Mouse (Mus musculus): ENCODE measurements at regions not wholly inside any gene's neighbourhood (a gene's known extent, or its start where the extent isn't known, plus 50 kb on each side); places are given as distances from the start of the nearest gene placed in this dataset.

- Histone ChIP-seq H3K4me3 (ENCODE audit: low read depth, low read length) (no peak overlapping the region), H3K36me3 (ENCODE audit: control insufficient read depth, insufficient read depth, low read length) (no peaks in the 10 kb centered on the region), H3K27me3 (ENCODE audit: control insufficient read depth, insufficient read depth, low read length) (no peaks in the 10 kb centered on the region), H3K4me2 (replicated peaks; ENCODE audit: low read depth) (no peak overlapping the region), H3K9me3 (ENCODE audit: control insufficient read depth, low read length) (no peaks in the 10 kb centered on the region), H3K27ac (replicated peaks) (peak overlapping the region; percentile 82), H3K4me1 (replicated peaks; ENCODE audit: control insufficient read depth, insufficient read depth) (no peaks in the 10 kb centered on the region), H3K9ac (ENCODE audit: low read length) (no peak overlapping the region)
- no peak for DNase-seq (ENCODE audit: low spot score)
- WGBS: 22% methylated on average over 15 of the region's 15 CpGs
- ATAC-seq (ENCODE audit: low FRiP score, low TSS enrichment): peak; percentile 70; the same call in 1 of the 2 replicates
- TF ChIP-seq CTCF (IDR thresholded peaks at IDR 0.05; ENCODE audit: low read depth) (no peak), EP300 (optimal IDR thresholded peaks at IDR 0.05) (no peak)
Measured at GRCm38 (mm10) chr5:111799700-111800311, 66.1 kb downstream of the Gm26897 start.

- ATAC-seq (ENCODE audit: low FRiP score, low TSS enrichment) (no peak), DNase-seq (ENCODE audit: low spot score) (no peak)
- 87% methylated on average over 11 of the region's 11 CpGs for WGBS
- Histone ChIP-seq H3K27me3 (ENCODE audit: control insufficient read depth, insufficient read depth, low read length) (no peaks in the 10 kb centered on the region), H3K4me2 (replicated peaks; ENCODE audit: low read depth) (no peak overlapping the region), H3K4me3 (ENCODE audit: low read depth, low read length) (no peak overlapping the region), H3K9me3 (ENCODE audit: control insufficient read depth, low read length) (no peaks in the 10 kb centered on the region), H3K4me1 (replicated peaks; ENCODE audit: control insufficient read depth, insufficient read depth) (no peaks in the 10 kb centered on the region; the same call in 1 of the 2 replicates), H3K36me3 (ENCODE audit: control insufficient read depth, insufficient read depth, low read length) (no peaks in the 10 kb centered on the region), H3K27ac (replicated peaks) (0 out of 2 replicates have a peak overlapping the region, but pooled peaks have one; percentile 36), H3K9ac (ENCODE audit: low read length) (no peak overlapping the region)
- no peak for TF ChIP-seq EP300 (optimal IDR thresholded peaks at IDR 0.05)
- peak; percentile 32 for TF ChIP-seq CTCF (IDR thresholded peaks at IDR 0.05; ENCODE audit: low read depth)
Measured at GRCm38 (mm10) chr5:111800511-111800910, 66.8 kb downstream of the Gm26897 start.

- no peaks in the 10 kb centered on the region; the same call in 1 of the 2 replicates for H3K4me1 ChIP-seq (replicated peaks; ENCODE audit: control insufficient read depth, insufficient read depth)
- H3K27me3 ChIP-seq (ENCODE audit: control insufficient read depth, insufficient read depth, low read length): no peaks in the 10 kb centered on the region
- no peak overlapping the region for H3K4me2 ChIP-seq (replicated peaks; ENCODE audit: low read depth)
- WGBS: 44% methylated on average over 2 of the region's 2 CpGs
- ATAC-seq (ENCODE audit: low FRiP score, low TSS enrichment) (no peak), DNase-seq (ENCODE audit: low spot score) (no peak)
- H3K4me3 ChIP-seq (ENCODE audit: low read depth, low read length): no peak overlapping the region
- no peak overlapping the region for H3K27ac ChIP-seq (replicated peaks)
- no peaks in the 10 kb centered on the region for H3K36me3 ChIP-seq (ENCODE audit: control insufficient read depth, insufficient read depth, low read length)
- TF ChIP-seq EP300 (optimal IDR thresholded peaks at IDR 0.05) (no peak), CTCF (IDR thresholded peaks at IDR 0.05; ENCODE audit: low read depth) (no peak)
- no peaks in the 10 kb centered on the region for H3K9me3 ChIP-seq (ENCODE audit: control insufficient read depth, low read length)
- H3K9ac ChIP-seq (ENCODE audit: low read length): no peak overlapping the region
Measured at GRCm38 (mm10) chr5:111801051-111801450, 67.3 kb downstream of the Gm26897 start.

GRCm38 (mm10) chr5:111804542-111804941 lies 70.8 kb downstream of the Gm26897 start:
- no peaks in the 10 kb centered on the region; the same call in 1 of the 2 replicates for H3K4me1 ChIP-seq (replicated peaks; ENCODE audit: control insufficient read depth, insufficient read depth)
- TF ChIP-seq CTCF (IDR thresholded peaks at IDR 0.05; ENCODE audit: low read depth): no peak
- TF ChIP-seq EP300 (optimal IDR thresholded peaks at IDR 0.05): no peak
- no peaks in the 10 kb centered on the region for H3K27me3 ChIP-seq (ENCODE audit: control insufficient read depth, insufficient read depth, low read length)
- DNase-seq (ENCODE audit: low spot score) (no peak), ATAC-seq (ENCODE audit: low FRiP score, low TSS enrichment) (no peak)
- H3K4me3 ChIP-seq (ENCODE audit: low read depth, low read length): no peak overlapping the region
- H3K4me2 ChIP-seq (replicated peaks; ENCODE audit: low read depth): no peak overlapping the region
- H3K9me3 ChIP-seq (ENCODE audit: control insufficient read depth, low read length): no peaks in the 10 kb centered on the region
- WGBS: 45% methylated on average over 6 of the region's 6 CpGs
- 0 out of 2 replicates have a peak overlapping the region, but pooled peaks have one; percentile 18 for H3K27ac ChIP-seq (replicated peaks)
- no peaks in the 10 kb centered on the region for H3K36me3 ChIP-seq (ENCODE audit: control insufficient read depth, insufficient read depth, low read length)
- H3K9ac ChIP-seq (ENCODE audit: low read length): no peak overlapping the region

- no peak; the same call in 1 of the 2 replicates for ATAC-seq (ENCODE audit: low FRiP score, low TSS enrichment)
- no peak overlapping the region for H3K4me3 ChIP-seq (ENCODE audit: low read depth, low read length)
- no peaks in the 10 kb centered on the region for H3K9me3 ChIP-seq (ENCODE audit: control insufficient read depth, low read length)
- no peaks in the 10 kb centered on the region for H3K36me3 ChIP-seq (ENCODE audit: control insufficient read depth, insufficient read depth, low read length)
- no peak for TF ChIP-seq EP300 (optimal IDR thresholded peaks at IDR 0.05)
- TF ChIP-seq CTCF (IDR thresholded peaks at IDR 0.05; ENCODE audit: low read depth): no peak
- no peaks in the 10 kb centered on the region; the same call in 1 of the 2 replicates for H3K4me1 ChIP-seq (replicated peaks; ENCODE audit: control insufficient read depth, insufficient read depth)
- DNase-seq (ENCODE audit: low spot score): no peak
- no peaks in the 10 kb centered on the region for H3K27me3 ChIP-seq (ENCODE audit: control insufficient read depth, insufficient read depth, low read length)
- WGBS: 49% methylated on average over 7 of the region's 7 CpGs
- H3K4me2 ChIP-seq (replicated peaks; ENCODE audit: low read depth): no peak overlapping the region
- no peak overlapping the region for H3K9ac ChIP-seq (ENCODE audit: low read length)
- H3K27ac ChIP-seq (replicated peaks): peak overlapping the region; percentile 56
Measured at GRCm38 (mm10) chr5:111805150-111805549, 71.4 kb downstream of the Gm26897 start.

- 15% methylated on average over 17 of the region's 17 CpGs for WGBS
- ATAC-seq (ENCODE audit: low FRiP score, low TSS enrichment): peak; percentile 64; the same call in 1 of the 2 replicates
Measured at GRCm38 (mm10) chr5:111805761-111806191, 72.1 kb downstream of the Gm26897 start.

More at GRCm38 (mm10) chr5:111805761-111806191, 72.1 kb downstream of the Gm26897 start:
- Histone ChIP-seq H3K27me3 (ENCODE audit: control insufficient read depth, insufficient read depth, low read length) (no peaks in the 10 kb centered on the region), H3K4me3 (ENCODE audit: low read depth, low read length) (no peak overlapping the region), H3K4me1 (replicated peaks; ENCODE audit: control insufficient read depth, insufficient read depth) (no peaks in the 10 kb centered on the region; the same call in 1 of the 2 replicates), H3K36me3 (ENCODE audit: control insufficient read depth, insufficient read depth, low read length) (no peaks in the 10 kb centered on the region), H3K9ac (ENCODE audit: low read length) (0 out of 2 replicates have a peak overlapping the region, but pooled peaks have one; percentile 23), H3K4me2 (replicated peaks; ENCODE audit: low read depth) (no peak overlapping the region), H3K9me3 (ENCODE audit: control insufficient read depth, low read length) (no peaks in the 10 kb centered on the region), H3K27ac (replicated peaks) (peak overlapping the region; percentile 56)
- no peak for DNase-seq (ENCODE audit: low spot score)
- no peak for TF ChIP-seq EP300 (optimal IDR thresholded peaks at IDR 0.05)
- TF ChIP-seq CTCF (IDR thresholded peaks at IDR 0.05; ENCODE audit: low read depth): no peak

Data from stomach, postnatal 0 days (tissue).